Mouse (Mus musculus) CH12.LX (cell line): ENCODE measurements at regions not wholly inside any gene's neighbourhood (a gene's known extent, or its start where the extent isn't known, plus 50 kb on each side); places are given as distances from the start of the nearest gene placed in this dataset.

Source experiments
- CTCF ChIP-seq, 2 experiments: IDR thresholded peaks in 1 of 2; conservative IDR thresholded peaks in 1 of 2; 2 replicates each; pipeline ENCODE4 v1.5.1; 2011 to 2012; ENCODE audit warnings: low read depth in 2 of 2, low read length in 2 of 2, improper control_type of control experiment in 1 of 2, inconsistent platforms in 1 of 2, mild to moderate bottlenecking in 1 of 2, moderate library complexity in 1 of 2
- GABPA ChIP-seq: IDR thresholded peaks from 2 replicates; pipeline ENCODE4 v1.6.1; 2012; ENCODE audit warnings: low read depth, low read length, improper control_type of control experiment, inconsistent platforms; ENCODE audit not compliant: insufficient replicate concordance
- MYC ChIP-seq: IDR thresholded peaks from 2 replicates; pipeline ENCODE4 v1.6.1; 2011; ENCODE audit warnings: low read depth, mild to moderate bottlenecking, improper control_type of control experiment, low read length
- PAX5 ChIP-seq: IDR thresholded peaks from 2 replicates; pipeline ENCODE4 v1.6.1; 2012; ENCODE audit warnings: low read length, inconsistent platforms, mixed read lengths
- SIN3A ChIP-seq: IDR thresholded peaks from 2 replicates; pipeline ENCODE4 v1.6.1; 2012; ENCODE audit warnings: low read length, improper control_type of control experiment, inconsistent platforms
- USF1 ChIP-seq: IDR thresholded peaks from 2 replicates; pipeline ENCODE4 v1.6.1; 2014; ENCODE audit warnings: low read depth, mild to moderate bottlenecking, inconsistent platforms, low read length, improper control_type of control experiment
- ZNF384 ChIP-seq: IDR thresholded peaks from 2 replicates; pipeline ENCODE4 v1.6.1; 2012; ENCODE audit warnings: low read depth, low read length, improper control_type of control experiment, inconsistent platforms

- TF ChIP-seq SIN3A (no peak), MYC (no peak), PAX5 (no peak), GABPA (no peak), ZNF384 (no peak), CTCF (conservative IDR thresholded peaks at IDR 0.05 in 1 of 2, IDR thresholded peaks at IDR 0.05 in 1 of 2; ENCODE audit: low read depth in 2 of 2, low read length in 2 of 2) (no peak), USF1 (no peak)
Measured at GRCm38 (mm10) chr3:150152893-150153292, 1162.5 kb upstream of the Adgrl2 start.
